In genomic region chr2:167685137-167685536, GRCm38 (mm10) we compare ENCODE assay signal across 9 mouse cellular contexts. TPM values are rescaled to one million over a fixed set of nuclear protein-coding genes. Genes with fewer than 3 reads are reported as not detected.
DNase-seq lines count a peak whose midpoint lies in the region; ATAC-seq and TF ChIP-seq lines count a peak whose summit lies in the region.
"Had no signal": no experiment of that assay in that cellular context is flagged by ENCODE, and none has a peak within 500 bp of the region (broad histone marks: within the 10 kb centered on the region; RNA-seq: fewer than 3 reads in every experiment).

No protein-coding gene starts in this region.

- no peaks in the 10 kb centered on the region for H3K27me3 ChIP-seq in MEL (ENCODE audit: control insufficient read depth in 1 of 2, insufficient read depth in 2 of 2, low read length in 2 of 2)
- no peaks in the 10 kb centered on the region for H3K27me3 ChIP-seq in heart, postnatal 0 days (ENCODE audit: control insufficient read depth, insufficient read depth, low read length)

- no peak for TF ChIP-seq POLR2A in MEL (IDR thresholded peaks at IDR 0.05; ENCODE audit: control insufficient read depth in 1 of 2, insufficient read depth in 1 of 2, low read depth in 1 of 2, low read length in 2 of 2, poor library complexity in 1 of 2)

- TF ChIP-seq EP300 in MEL (IDR thresholded peaks at IDR 0.05; ENCODE audit: low read depth in 1 of 2, low read length in 2 of 2) = no peak
- no peak for TF ChIP-seq EP300 in heart, postnatal 0 days (IDR thresholded peaks at IDR 0.05; ENCODE audit: low read depth)

- peak; percentile 97 for TF ChIP-seq RAD21 in MEL (IDR thresholded peaks at IDR 0.05; ENCODE audit: low read depth, low read length)

- H3K79me2 ChIP-seq in MEL (ENCODE audit: control insufficient read depth, insufficient read depth, low read length, poor library complexity) = peaks cover 13% of the 10 kb centered on the region

- no peak overlapping the region for H3K4me2 ChIP-seq in heart, postnatal 0 days (ENCODE audit: low read depth, low read length)

- H3K9me3 ChIP-seq in MEL (replicated peaks; ENCODE audit: insufficient read depth, low read length) = no peaks in the 10 kb centered on the region
- H3K9me3 ChIP-seq in heart, postnatal 0 days (replicated peaks; ENCODE audit: control insufficient read depth, low read length) = no peaks in the 10 kb centered on the region

- no peak overlapping the region for H3K9ac ChIP-seq in MEL (ENCODE audit: control insufficient read depth, low read depth, low read length, poor library complexity, severe bottlenecking)
- no peak overlapping the region for H3K9ac ChIP-seq in heart, postnatal 0 days (replicated peaks; ENCODE audit: low read depth, low read length)

- H3K36me3 ChIP-seq in MEL (ENCODE audit: control insufficient read depth in 1 of 2, insufficient read depth in 2 of 2, low read length in 2 of 2) = peaks cover 0 to 12% of the 10 kb centered on the region in 2 experiments; a peak in 2 of 4 replicates
- no peaks in the 10 kb centered on the region for H3K36me3 ChIP-seq in heart, postnatal 0 days (replicated peaks; ENCODE audit: control insufficient read depth, insufficient read depth, low read length)

- DNase-seq in MEL (ENCODE audit: low read depth, low spot score) = peak; percentile 92
- DNase-seq in brain, adult 2 months (ENCODE audit: low read depth, low spot score) = peak; percentile 96
- peak; percentile 71 for DNase-seq in heart, postnatal 0 days (ENCODE audit: low spot score)
- peak; percentile 99 to 100 for DNase-seq in layer of hippocampus, postnatal 25 days (ENCODE audit: extremely low spot score in 1 of 2, low spot score in 1 of 2)
- peak; percentile 90 for DNase-seq in right cerebral cortex, postnatal 25 days
- peak; percentile 96 to 98 for DNase-seq in urinary bladder, postnatal 36 days (ENCODE audit: low spot score in 2 of 2)

- ATAC-seq in erythroid progenitor cell, adult 5-6 weeks (replicated peaks; ENCODE audit: low FRiP score, poor library complexity, severe bottlenecking) = peak; percentile 63
- ATAC-seq in heart, postnatal 0 days (ENCODE audit: insufficient read depth, low read depth) = no peak
- ATAC-seq in megakaryocyte-erythroid progenitor cell, adult 5-6 weeks (replicated peaks; ENCODE audit: low FRiP score, low TSS enrichment, poor library complexity, severe bottlenecking) = peak; percentile 46

- H3K27ac ChIP-seq in MEL (ENCODE audit: control insufficient read depth, low read depth, low read length) = no peak overlapping the region
- no peak overlapping the region for H3K27ac ChIP-seq in heart, postnatal 0 days (ENCODE audit: low read depth)
- H3K27ac ChIP-seq: macrophage had no signal

- 7% methylated on average over 8 of the region's 8 CpGs for WGBS in heart, postnatal 0 days

- peaks cover 5 to 25% of the 10 kb centered on the region in 2 experiments for H3K4me1 ChIP-seq in MEL (ENCODE audit: control insufficient read depth in 1 of 2, insufficient read depth in 2 of 2, low read length in 2 of 2)
- no peaks in the 10 kb centered on the region for H3K4me1 ChIP-seq in heart, postnatal 0 days (ENCODE audit: control insufficient read depth, insufficient read depth)

- no peak overlapping the region for H3K4me3 ChIP-seq in MEL (ENCODE audit: control insufficient read depth in 1 of 2, insufficient read depth in 1 of 2, low read depth in 2 of 2, low read length in 2 of 2)
- no peak overlapping the region for H3K4me3 ChIP-seq in heart, postnatal 0 days (ENCODE audit: low read depth, low read length)

- TF ChIP-seq CTCF in MEL (IDR thresholded peaks at IDR 0.05 in 2 of 3, conservative IDR thresholded peaks at IDR 0.05 in 1 of 3; ENCODE audit: control insufficient read depth in 1 of 3, insufficient read depth in 1 of 3, low read depth in 2 of 3, low read length in 3 of 3, poor library complexity in 1 of 3, severe bottlenecking in 1 of 3) = peak; percentile 98 to 99 (median 98)
- TF ChIP-seq CTCF in heart, postnatal 0 days (IDR thresholded peaks at IDR 0.05; ENCODE audit: low read depth) = peak; percentile 100

TF ChIP-seq in MEL, 35 proteins besides CTCF, POLR2A, EP300 and RAD21:
- TF ChIP-seq UBTF (IDR thresholded peaks at IDR 0.05; ENCODE audit: borderline replicate concordance, insufficient read depth, low read depth, low read length) = no peak
- 0 out of 2 replicates have a peak, but pooled peaks have one; percentile 1 for TF ChIP-seq POLR2AphosphoS2 (IDR thresholded peaks at IDR 0.05; ENCODE audit: low read length)
- TF ChIP-seq TAL1 (IDR thresholded peaks at IDR 0.05; ENCODE audit: low read length) = no peak
- peak; percentile 53; the same call in 1 of the 2 replicates for TF ChIP-seq MAZ (IDR thresholded peaks at IDR 0.05; ENCODE audit: low read depth, low read length)
- 0 out of 2 replicates have a peak, but pooled peaks have one; percentile 21 for TF ChIP-seq NRF1 (IDR thresholded peaks at IDR 0.05; ENCODE audit: insufficient read depth, low read depth, low read length, poor library complexity, severe bottlenecking)
- 0 out of 2 replicates have a peak, but pooled peaks have one; percentile 24 for TF ChIP-seq MYC (IDR thresholded peaks at IDR 0.05; ENCODE audit: low read depth, low read length)
- TF ChIP-seq GATA1 (IDR thresholded peaks at IDR 0.05; ENCODE audit: low read depth, low read length) = no peak
- peak; percentile 96 for TF ChIP-seq ZC3H11A (IDR thresholded peaks at IDR 0.05; ENCODE audit: low read depth, low read length)
- TF ChIP-seq HCFC1 (IDR thresholded peaks at IDR 0.05; ENCODE audit: low read depth, low read length) = 0 out of 2 replicates have a peak, but pooled peaks have one; percentile 33
- TF ChIP-seq SIN3A (IDR thresholded peaks at IDR 0.05; ENCODE audit: low read length) = peak; percentile 73
- TF ChIP-seq SMC3 (IDR thresholded peaks at IDR 0.05; ENCODE audit: low read depth, low read length) = peak; percentile 98

RNA-seq across cellular contexts. Expression of gene Cebpb, which starts 3.6 kb away (rescaled TPM):
- total RNA-seq in MEL (2012; rRNA removed) = 9.9 and 20.8 TPM in 2 replicates
- polyA plus RNA-seq in MEL (2012; ENCODE audit: insufficient read depth in 1 of 2, insufficient read length in 2 of 2, low read depth in 1 of 2, low replicate concordance in 2 of 2, missing spikeins in 1 of 2) = 10 to 100 TPM in 1 of 2 experiments, not detected in 1; 10.7 TPM
- 6.3 and 6.5 TPM in 2 replicates for total RNA-seq in erythroid progenitor cell, adult 5-6 weeks (2015; ENCODE audit: low replicate concordance)
- total RNA-seq in erythroid progenitor cell, adult 5-6 weeks (2017; ENCODE audit: low replicate concordance) = 4.4 and 8.4 TPM in 2 replicates
- total RNA-seq in heart, postnatal 0 days (2014; rRNA removed; ENCODE audit: low replicate concordance) = 43.5 and 50.8 TPM in 2 replicates
- 4.9 and 5.8 TPM in 2 replicates for polyA plus RNA-seq in heart, postnatal 0 days (2015; fragmentation: Nextera tagmentation; extraction: Ambion mirVana)
- total RNA-seq in layer of hippocampus, postnatal 25 days (2021) = 10 to 100 TPM; 32.4 to 32.8 TPM
- 0.83 and 1.4 TPM in 2 replicates for total RNA-seq in megakaryocyte-erythroid progenitor cell, adult 5-6 weeks (2014; fragmentation: Nextera tagmentation)
- 2.3 and 3.1 TPM in 2 replicates for total RNA-seq in megakaryocyte-erythroid progenitor cell, adult 5-6 weeks (2017)

RNA-seq across cellular contexts. Expression of gene Tmem189, which starts 4.5 kb away (rescaled TPM):
- 18.2 and 21.7 TPM in 2 replicates for total RNA-seq in MEL (2012; rRNA removed)
- polyA plus RNA-seq in MEL (2012; ENCODE audit: insufficient read depth in 1 of 2, insufficient read length in 2 of 2, low read depth in 1 of 2, low replicate concordance in 2 of 2, missing spikeins in 1 of 2) = 10 to 100 TPM in 1 of 2 experiments, not detected in 1; 46.5 TPM
- 23.9 and 27.0 TPM in 2 replicates for total RNA-seq in erythroid progenitor cell, adult 5-6 weeks (2015; ENCODE audit: low replicate concordance)
- total RNA-seq in erythroid progenitor cell, adult 5-6 weeks (2017; ENCODE audit: low replicate concordance) = 16.9 and 19.5 TPM in 2 replicates
- 76.8 and 84.3 TPM in 2 replicates for total RNA-seq in heart, postnatal 0 days (2014; rRNA removed; ENCODE audit: low replicate concordance)
- polyA plus RNA-seq in heart, postnatal 0 days (2015; fragmentation: Nextera tagmentation; extraction: Ambion mirVana) = 37.6 and 39.3 TPM in 2 replicates
- 10 to 100 TPM; 57.3 to 60.3 TPM for total RNA-seq in layer of hippocampus, postnatal 25 days (2021)
- 19.5 and 28.4 TPM in 2 replicates for total RNA-seq in megakaryocyte-erythroid progenitor cell, adult 5-6 weeks (2014; fragmentation: Nextera tagmentation)
- total RNA-seq in megakaryocyte-erythroid progenitor cell, adult 5-6 weeks (2017) = 10.2 and 16.8 TPM in 2 replicates

RNA-seq across cellular contexts. Expression of gene Gm20431, which starts 23.8 kb away (rescaled TPM):
- 5.2 and 8.1 TPM in 2 replicates for total RNA-seq in MEL (2012; rRNA removed)
- 1 to 10 TPM in 1 of 2 experiments, not detected in 1; 5.9 TPM for polyA plus RNA-seq in MEL (2012; ENCODE audit: insufficient read depth in 1 of 2, insufficient read length in 2 of 2, low read depth in 1 of 2, low replicate concordance in 2 of 2, missing spikeins in 1 of 2)
- total RNA-seq in erythroid progenitor cell, adult 5-6 weeks (2015; ENCODE audit: low replicate concordance) = not detected in 2 replicates
- not detected in 2 replicates for total RNA-seq in erythroid progenitor cell, adult 5-6 weeks (2017; ENCODE audit: low replicate concordance)
- 5.8 and 25.5 TPM in 2 replicates for total RNA-seq in heart, postnatal 0 days (2014; rRNA removed; ENCODE audit: low replicate concordance)
- polyA plus RNA-seq in heart, postnatal 0 days (2015; fragmentation: Nextera tagmentation; extraction: Ambion mirVana) = 2.7 and 5.1 TPM in 2 replicates
- 10 to 100 TPM; 51.0 to 51.3 TPM for total RNA-seq in layer of hippocampus, postnatal 25 days (2021)
- 16.1 TPM in 1 of 2 replicates, not detected in the other for total RNA-seq in megakaryocyte-erythroid progenitor cell, adult 5-6 weeks (2014; fragmentation: Nextera tagmentation)
- not detected in 2 replicates for total RNA-seq in megakaryocyte-erythroid progenitor cell, adult 5-6 weeks (2017)
- polyA plus RNA-seq: macrophage had no signal

RNA-seq across cellular contexts. Expression of gene Ube2v1, which starts 53.2 kb away (rescaled TPM):
- 156 and 164 TPM in 2 replicates for total RNA-seq in MEL (2012; rRNA removed)
- 100 to 1,000 TPM in 1 of 2 experiments, not detected in 1; 343 TPM for polyA plus RNA-seq in MEL (2012; ENCODE audit: insufficient read depth in 1 of 2, insufficient read length in 2 of 2, low read depth in 1 of 2, low replicate concordance in 2 of 2, missing spikeins in 1 of 2)
- total RNA-seq in erythroid progenitor cell, adult 5-6 weeks (2015; ENCODE audit: low replicate concordance) = 186 and 189 TPM in 2 replicates
- 82.3 and 114 TPM in 2 replicates for total RNA-seq in erythroid progenitor cell, adult 5-6 weeks (2017; ENCODE audit: low replicate concordance)
- total RNA-seq in heart, postnatal 0 days (2014; rRNA removed; ENCODE audit: low replicate concordance) = 74.5 and 94.6 TPM in 2 replicates
- polyA plus RNA-seq in heart, postnatal 0 days (2015; fragmentation: Nextera tagmentation; extraction: Ambion mirVana) = 150 and 152 TPM in 2 replicates
- total RNA-seq in layer of hippocampus, postnatal 25 days (2021) = 100 to 1,000 TPM; 213 to 235 TPM
- total RNA-seq in megakaryocyte-erythroid progenitor cell, adult 5-6 weeks (2014; fragmentation: Nextera tagmentation) = 194 and 207 TPM in 2 replicates
- 46.6 and 78.6 TPM in 2 replicates for total RNA-seq in megakaryocyte-erythroid progenitor cell, adult 5-6 weeks (2017)
